Mouse (Mus musculus) urinary bladder, postnatal 14 days (tissue): ENCODE results near the gene Gltp.

Source experiments
- DNase-seq: peaks from one replicate; pipeline ENCODE4 v3.0.0; 2021; ENCODE audit warnings: low spot score

Gene Gltp

DNA sequence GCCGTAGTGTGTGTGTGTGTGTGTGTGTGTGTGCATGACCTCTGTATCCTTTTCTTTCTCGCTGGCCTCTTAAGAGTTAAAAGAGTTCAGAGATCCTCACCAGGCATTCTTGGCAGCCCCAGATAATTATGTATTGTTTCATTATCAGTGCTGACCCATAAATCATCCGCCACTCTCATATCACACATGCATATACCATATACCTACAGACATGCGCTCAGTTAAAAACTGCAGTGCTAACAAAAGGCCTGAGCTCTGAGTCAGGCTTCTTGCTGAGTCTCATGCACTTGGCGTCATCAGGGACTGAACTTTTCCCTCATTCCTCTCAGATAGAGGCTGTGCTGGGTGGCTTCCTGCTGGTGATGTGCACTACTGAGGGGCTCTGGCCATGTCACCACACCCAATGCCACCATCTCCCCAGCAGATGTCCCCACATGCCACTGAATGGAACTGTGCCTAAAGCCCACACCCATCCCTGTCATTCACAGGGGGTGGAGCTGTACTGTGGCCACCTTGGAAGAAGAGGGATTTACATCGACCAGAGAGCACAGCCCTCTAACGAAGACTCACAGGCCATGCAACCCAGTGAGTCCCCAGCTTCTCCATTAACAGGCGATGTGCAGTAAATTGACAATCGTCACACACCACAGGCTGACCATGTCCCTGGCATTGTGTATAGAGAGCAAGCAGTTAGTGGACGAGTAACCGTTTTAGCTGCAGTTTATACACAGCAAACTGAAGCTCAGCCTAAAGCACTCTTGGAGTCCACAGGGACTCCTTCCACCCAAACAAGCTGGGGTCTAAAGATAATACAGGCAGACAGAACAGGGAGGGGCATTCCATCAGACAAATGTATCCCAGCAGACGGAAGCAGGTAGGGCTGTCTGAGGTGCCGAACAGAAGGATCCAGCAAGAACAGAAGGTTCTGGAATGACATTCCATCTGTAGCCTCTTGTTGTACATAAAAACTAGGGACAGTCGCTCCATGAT is 11.9 kb upstream of the Gltp start:
- DNase-seq: no peak

DNA sequence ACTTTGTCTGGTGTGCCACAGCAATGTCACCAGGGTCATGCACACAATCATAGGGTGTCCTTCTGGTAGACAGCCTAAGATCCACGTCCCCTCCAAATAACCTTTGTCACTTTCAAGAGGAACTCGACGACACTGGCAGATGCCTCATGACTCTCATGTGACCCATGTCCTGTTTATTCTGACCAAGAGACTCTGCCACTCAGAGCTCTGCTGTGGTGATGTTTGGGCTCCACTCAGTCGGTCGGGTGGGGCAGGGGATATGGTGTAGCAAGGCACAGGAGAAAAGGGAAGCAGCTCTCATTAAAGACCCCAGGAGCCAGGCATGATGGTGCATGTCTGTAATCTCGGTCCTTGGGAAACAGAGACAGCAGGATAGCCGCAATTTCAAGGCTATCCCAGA is 8.2 kb upstream of the Gltp start:
- no peak for DNase-seq

DNA sequence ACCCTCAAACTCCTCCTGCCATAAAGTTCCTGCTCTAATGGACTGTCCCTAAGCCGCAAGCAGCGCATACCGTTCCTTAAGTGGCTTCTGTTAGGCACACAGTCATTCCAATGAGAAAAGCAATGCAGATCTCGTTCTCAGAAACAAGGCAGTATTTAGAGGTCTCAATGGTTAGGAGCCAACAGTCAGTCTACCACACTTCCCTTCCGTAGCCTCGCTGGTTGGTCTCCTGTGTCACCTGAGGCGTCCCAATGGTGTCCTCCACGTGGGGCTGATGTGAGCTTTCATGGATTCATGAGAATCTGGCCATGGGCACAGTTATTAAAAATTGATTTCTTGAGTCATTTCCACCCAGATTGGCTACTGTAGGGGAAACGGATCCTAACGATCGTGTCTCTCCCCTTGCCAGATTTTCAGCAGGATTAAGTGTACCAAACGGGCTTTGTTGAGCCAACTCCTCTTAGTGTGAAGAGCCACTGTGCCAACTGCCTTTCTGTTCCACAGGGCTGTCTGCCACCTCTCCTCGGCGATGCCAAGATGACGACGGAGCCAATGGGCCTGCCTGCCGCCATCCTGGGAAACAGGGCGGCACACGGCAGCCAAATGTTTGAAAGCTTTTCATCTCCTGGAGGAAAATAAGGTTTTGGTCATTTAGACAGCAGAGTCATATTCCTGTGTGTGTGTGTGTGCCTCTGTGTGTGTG is 7.4 kb upstream of the Gltp start:
- no peak for DNase-seq

DNA sequence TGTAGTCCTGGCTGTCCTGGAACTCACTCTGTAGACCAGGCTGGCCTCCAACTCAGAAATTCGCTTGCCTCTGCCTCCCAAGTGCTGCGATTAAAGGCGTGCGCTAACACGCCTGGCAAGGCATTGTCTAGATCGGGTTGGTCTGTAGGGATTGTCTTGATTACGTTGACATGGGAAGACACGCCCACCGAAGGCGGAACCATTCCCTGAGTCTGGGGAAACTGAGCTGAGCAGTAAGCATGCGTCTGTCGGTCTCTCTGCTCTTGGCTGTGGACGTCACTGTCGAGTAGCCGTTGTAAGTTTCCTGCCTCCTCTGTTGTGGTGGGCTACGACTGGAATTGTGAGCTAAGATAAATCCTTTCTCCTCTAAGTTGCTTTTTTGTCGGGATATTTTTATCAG is 6.2 kb upstream of the Gltp start:
- no peak for DNase-seq

DNA sequence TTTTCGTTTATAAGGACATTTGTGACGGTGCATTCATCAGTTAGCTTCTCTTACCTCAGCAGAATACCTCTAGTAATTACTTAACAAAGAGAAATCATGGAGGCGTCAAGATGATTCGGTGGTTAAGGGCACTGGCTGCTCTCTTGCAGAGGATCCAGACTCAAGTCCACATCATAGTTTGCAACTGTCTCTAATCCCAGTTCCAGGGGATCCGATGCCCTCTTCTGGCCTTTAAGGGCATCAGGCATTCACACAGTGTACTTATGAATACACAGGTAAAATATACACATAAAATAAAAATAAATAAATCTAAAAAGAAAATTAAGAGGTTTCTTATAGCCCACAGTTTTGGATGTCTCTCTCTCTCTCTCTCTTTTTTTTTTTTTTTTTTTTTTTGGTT is 5.0 kb upstream of the Gltp start:
- DNase-seq: no peak

DNA sequence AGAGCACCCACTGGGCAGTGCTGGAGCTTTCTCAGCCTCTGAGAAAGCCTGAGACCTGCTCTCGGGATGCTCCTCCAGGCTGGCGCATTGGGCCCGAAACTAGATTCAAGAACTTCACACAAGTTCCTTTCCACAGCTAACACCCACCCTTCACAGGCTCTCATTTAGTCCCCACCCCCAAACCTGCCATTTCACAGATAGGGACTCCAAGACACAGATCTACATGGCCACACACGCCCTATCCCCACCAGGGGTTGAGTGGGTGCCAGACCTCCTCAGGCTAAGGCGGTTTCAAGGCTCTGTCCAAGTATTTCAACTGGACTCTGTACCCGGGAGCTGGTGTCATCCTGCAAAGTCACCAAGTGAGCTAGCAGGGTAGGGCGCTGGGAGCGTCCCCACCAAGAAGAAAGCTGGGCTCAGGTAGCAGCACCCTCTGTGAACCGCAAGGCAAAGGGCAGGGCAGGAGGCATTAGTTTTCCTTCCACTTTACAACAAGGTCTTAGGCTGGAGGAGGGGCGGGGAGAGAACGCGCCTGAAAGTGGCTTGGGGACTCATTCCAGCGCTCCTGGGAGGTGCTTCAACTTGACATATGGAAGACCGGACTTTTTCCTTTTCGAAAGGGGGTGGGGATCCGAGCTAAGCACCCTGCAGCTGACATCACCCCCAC is 951 bp downstream of the Gltp start:
- DNase-seq: no peak

DNA sequence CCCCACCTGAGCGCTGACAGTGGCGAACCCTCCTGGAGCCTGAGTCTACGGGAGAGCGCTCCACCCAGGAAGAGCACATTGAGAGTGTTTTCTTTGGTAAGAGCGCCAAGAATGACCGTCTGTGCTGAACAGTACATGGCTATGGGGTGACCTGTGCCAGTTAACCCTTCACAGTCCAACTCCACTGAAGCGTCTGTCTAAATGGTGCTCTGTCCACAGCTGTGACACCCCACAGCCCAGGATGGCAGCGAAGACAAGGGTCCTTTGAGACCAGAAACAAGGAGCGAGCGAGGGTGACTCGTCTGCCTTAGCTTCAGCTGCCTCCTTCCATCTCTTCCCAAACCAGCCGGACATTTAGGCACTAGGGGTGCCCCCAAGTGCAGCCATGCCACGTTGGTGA is 2.1 kb downstream of the Gltp start:
- DNase-seq: no peak

DNA sequence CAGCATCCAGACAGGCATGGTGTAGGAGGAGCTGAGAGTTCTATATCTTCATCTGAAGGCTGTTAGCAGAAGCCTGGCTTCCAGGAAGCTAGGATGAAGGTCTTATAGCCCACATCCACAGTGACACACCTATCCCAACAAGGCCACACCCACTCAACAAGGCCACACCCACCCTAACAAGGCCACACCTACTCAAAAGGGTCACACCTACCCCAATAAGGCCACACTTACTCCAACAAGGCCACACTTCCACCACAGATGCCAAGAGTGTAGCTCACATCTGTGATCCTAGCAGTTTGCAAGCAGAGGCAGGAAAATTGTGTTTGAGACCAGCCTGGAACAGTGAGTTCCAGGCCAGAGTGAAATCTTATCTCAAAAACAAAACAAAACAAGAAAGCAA is 2.9 kb downstream of the Gltp start:
- no peak for DNase-seq

DNA sequence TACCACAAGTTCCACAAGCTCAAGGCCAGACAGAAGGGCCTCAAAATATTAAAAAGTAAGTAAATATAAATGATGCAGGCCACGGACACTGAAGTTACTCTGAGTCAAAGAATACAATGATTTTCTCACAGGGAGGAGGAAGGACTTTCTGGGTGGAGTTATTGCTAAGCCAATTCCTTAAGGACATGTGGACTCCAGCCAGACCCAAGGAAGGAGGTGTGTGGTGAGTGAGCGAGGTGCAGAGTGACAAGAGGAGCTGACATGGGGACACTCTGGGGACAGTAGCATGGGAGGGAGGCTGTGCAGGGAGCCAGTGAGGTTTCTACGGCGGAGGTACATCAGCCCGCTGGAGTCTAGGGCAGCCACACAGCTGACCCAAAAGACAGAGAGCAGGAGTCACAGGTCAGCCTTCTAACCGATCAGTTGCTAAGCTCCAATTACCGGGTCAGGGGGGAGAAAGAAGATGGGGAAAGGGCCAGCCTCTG is 4.0 kb downstream of the Gltp start:
- DNase-seq: no peak

DNA sequence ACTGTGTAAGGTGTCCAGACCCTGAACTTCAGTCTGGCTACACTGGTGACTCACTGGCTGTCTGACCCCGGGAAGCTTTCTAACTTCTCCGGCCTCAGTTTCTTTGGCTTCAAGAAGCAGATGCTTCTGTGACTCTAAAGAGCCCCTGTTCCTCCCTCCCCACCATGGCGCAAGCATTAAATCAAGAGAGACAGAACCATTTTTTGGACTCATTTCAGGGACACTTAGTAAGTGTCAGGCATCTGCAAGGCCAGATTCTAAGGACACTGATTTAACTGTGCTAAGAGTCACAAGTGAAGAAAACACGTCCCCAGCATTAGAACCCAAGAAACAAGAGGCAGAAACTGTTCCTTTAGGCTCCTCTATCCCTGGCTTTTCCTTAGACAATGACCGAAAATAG is 4.8 kb downstream of the Gltp start:
- DNase-seq: no peak

DNA sequence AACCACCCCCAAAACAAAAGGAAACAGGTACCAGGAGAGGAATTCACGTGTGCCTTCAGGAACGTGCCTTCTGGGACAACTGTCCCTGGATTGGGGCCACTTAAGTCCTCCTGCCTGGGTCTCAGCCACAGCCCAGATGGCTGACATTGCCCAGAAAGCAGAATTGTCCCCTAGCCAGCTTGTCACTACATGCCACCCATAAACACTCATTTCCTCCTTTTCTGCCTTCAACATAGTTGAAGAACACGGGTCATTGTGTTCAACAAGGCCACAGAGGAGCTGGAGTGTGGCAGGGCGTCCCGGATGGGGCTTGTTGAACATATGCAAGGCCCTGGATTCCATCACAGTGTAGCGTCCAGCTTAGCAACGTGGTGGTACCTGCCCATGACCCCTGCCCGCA is 9.1 kb downstream of the Gltp start:
- DNase-seq: no peak

DNA sequence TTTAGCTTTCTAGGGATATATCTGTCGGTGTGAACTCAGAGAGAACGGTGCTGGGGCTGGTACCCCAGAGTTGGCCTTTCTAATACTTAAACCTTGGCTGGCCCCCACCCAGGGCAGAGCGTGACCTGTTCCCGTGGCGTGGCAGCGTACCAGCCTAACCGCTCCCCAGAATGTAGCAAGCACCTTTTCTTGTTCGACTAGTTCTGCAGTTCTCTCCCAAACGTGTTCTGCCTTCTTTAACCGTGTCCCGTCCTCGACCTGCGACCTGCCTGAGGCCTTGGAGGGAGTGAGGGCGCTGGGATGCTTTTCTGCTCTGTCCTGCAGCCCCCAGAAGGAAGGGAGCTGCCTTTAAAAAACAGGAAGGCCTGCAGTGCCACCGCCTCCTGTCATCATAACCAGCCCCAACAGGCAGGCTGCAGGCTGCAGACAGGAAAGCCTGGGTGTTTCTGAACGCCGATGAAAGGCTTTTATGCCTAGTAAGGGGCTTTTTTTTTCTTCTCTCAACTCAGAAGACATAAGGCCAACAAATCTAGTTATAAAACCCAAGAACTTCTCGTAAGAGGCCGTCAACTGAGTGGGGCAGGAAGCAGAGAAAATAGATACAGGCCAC is 10.0 kb downstream of the Gltp start:
- DNase-seq: peak; percentile 75

DNA sequence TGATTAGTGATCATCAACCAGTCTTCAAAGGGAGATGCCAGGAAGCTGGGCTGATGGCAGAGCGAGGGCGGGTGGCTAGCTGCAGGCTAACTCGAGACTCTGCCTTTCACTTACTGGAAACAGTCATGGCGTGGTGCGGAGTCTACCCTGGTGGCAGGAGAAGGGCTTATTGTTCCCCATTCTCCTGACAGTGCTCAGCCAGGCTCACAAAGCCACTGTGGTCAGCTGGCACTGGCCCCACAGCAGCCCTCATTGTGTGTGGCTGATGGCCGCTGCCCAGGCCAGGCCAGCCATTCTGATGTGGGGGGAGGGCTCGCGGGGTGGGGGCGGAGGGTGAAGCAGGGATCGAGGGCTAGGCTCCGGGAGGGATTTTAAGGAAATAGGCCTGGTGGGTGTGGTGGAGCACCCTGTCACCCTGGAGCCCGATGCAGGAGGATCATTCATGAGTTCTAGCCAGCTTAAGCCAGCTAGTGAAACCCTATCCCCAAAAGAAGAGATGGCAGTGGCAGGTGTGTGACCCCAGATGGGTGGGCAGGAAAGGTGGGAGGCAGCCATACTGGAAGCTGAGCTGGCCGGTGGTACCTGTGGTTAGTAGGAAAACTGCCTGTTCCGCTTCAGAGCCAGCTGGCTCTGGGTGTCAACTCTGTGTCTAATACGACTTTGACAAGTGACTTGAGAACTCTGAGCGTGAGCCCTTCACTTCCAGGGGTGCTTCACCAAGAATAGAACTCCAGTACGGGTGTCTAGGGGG is 10.8 kb downstream of the Gltp start:
- no peak for DNase-seq

DNA sequence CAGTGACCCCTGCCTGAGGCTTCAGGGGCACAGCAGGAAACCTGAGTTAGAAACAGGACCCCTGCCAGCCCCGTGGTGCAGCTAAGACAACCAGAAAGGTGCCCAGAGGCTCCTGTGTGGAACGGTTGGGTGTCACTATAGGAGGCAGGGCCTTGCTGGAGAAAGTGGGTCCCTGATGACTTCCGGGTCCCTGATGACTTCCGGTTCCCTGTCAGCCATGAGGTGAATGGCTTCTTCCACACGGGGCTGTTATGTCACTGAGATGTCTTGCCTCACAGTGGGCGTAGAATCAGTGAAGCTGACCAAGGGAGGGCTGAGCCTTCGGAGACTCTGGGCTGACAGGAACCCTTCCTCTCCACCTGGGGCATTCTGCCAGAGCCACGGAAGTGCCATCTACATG is 16.2 kb downstream of the Gltp start:
- no peak for DNase-seq

DNA sequence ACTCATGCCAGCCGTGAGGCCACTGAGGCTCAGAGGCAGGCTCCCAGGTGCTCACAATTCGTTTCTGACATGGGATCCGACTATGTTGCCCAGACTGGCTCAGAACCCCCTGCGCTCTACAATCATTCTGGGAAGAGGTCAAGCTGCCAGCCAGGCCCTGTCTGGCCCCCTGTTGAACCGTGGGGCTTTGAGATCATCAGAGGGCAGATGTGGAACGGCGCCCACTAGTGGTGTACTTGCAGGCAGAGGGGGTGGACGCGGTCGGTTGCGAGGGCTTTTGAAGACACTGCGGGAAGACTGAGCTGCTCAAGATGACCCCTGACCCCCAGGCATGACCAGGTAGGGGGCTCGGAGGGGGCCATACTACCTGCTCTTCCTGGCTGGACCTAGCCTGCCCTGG is 17.7 kb downstream of the Gltp start:
- no peak for DNase-seq

DNA sequence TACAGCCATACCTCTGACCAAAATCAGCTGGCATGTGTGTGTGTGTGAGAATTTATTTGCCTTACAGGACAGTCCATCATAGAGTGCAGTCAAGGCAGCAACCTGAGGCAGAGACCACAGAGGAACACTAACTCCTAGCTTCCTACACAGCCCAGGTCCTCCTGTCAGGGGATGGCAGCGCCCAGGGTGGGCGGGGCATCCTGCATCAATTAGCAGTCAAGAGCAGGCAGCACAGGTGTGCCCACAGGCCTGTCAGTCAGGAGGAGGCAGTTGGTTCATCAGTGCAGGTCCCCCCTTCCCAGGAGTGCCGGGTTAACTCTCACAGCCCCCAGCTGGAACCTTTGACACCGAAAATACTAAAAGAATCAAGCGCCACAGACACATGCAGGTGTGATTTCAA is 21.8 kb downstream of the Gltp start:
- no peak for DNase-seq

DNA sequence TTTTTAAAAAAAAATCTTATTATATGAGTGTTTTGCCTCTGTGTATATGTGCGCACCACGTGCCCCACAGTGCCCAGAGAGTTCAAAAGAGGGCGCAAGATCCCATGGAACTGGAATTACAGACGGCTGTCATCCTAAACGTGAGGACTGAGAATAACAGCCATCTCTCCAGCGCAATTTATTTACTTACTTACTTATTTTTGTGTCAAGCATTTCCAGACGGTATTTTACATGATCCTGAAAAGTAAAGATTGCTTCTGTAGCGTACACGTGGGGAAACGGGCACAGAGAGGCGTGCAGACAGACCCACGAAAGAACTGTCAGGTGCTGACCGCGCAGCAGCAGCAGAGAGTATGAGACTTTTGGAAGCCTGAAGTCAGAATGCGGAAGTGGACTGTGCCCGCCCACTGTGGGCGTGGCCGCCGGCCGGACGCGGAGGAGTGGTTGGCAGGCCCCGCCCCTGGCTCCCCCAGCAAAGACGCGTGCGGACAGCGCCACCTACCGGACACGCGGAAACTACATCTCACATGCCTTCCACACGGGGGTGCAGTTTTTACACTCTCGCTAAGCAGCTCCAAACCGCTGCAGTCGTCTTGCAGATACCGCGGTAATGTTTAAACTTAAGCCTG is 23.4 kb downstream of the Gltp start:
- DNase-seq: peak; percentile 98

DNA sequence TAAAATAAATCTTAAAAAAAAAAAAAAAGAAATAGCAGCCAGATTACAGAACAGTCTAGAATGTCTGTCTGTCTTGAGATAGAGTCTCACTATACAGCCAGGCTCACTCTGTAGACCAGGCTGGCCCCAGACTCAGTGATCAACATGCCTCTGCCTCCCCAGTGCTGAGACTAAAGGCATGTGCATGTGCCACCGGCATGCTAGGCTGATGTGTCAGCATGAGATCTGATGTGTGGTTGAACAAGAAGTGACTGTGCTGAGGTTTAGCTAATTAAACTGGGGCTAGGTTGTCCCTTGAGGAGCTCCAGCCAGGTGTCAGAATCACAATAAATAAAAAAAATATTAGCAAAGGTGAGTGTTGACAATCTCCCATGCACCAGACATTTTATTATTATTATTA is 24.1 kb downstream of the Gltp start:
- DNase-seq: no peak

DNA sequence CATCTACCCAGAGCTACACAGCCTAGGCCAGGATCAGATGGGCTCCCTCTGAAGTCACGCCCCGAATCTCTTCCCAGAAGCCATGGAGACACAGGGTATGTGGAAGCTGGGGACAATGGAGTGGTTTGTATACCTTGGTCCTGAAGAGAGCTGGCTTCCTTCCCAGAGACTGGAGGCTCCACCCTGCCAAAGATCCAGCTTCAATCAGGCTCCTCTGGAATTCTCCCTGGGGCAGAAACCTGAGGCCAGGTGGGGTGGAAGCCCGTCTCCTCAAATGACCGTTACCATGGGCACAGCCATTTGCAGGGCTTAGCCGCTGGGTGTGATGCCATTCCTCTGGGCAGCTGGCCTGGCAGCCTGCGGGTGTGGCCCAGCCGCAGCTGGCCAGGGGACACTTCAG is 26.0 kb downstream of the Gltp start:
- no peak for DNase-seq

DNA sequence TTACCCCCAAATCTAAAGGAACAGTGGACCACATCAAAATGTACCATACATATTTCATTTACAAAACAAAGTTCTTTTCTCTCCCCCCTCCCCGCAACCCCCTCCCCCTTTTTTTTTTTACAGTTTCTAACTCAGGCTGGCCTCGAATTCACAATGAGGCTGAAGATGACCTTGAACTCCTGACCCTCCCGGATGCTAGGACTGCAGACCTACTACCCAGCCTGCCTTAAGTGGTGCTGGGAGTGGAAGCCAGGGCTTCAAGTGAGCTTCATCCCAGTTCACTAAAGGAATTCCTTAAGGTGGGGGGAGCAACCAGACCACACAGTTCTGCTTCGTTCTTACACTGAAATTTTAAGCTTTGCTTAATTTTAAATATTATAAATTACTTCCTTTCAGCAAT is 26.6 kb downstream of the Gltp start:
- DNase-seq: no peak

DNA sequence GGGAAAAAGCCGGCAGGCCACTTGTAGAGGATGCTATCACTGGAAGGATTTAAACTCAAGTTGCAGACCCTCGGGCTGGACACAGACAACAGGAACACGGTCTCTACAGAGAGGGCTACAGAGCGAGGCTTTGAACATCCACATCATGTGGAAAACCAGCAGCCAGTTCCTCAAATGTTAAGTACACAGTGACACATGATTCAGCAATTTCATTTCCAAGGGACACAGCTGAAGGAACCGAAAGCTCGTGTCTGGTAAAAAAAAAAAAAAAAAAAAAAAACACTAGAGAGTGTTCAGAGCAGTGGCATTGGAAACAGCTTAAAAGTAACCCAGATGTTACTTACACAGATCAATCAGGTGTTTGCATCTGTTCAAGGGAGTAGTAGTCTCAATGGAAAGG is 29.8 kb downstream of the Gltp start:
- no peak for DNase-seq
